Mouse (Mus musculus) stomach, postnatal 0 days (tissue): ENCODE measurements around the gene Arhgef28.

Source experiments
- CTCF ChIP-seq: IDR thresholded peaks from 2 replicates; pipeline ENCODE4 v1.5.1; 2016; ENCODE audit warnings: antibody characterized with exemption, low read depth, mild to moderate bottlenecking, moderate library complexity
- EP300 ChIP-seq: optimal IDR thresholded peaks from 2 replicates; pipeline ENCODE3; 2016; ENCODE audit warnings: antibody characterized with exemption

GRCm38 (mm10) chr13:97955759-97956158 lies 250.5 kb downstream of the Arhgef28 start:
- no peak for TF ChIP-seq CTCF
- TF ChIP-seq EP300: no peak
